Mouse (Mus musculus) intestine, embryonic 15.5 days (tissue): ENCODE measurements around the gene Hhex. TPM values are rescaled to one million over a fixed set of nuclear protein-coding genes. Genes with fewer than 3 reads are reported as not detected.

ENCODE experiments used
- ATAC-seq: fragments of 200-750 bp; cut with Nextera tagmentation; 2 replicates; pipeline ENCODE4 v1.8.0; 2017; ENCODE audit warnings: moderate TSS enrichment, moderate library complexity
- H3K27ac ChIP-seq: fragments of 300-500 bp; sonication (generic); 2 replicates; pipeline ENCODE4 v1.5.1; 2015; ENCODE audit warnings: mild to moderate bottlenecking, inconsistent platforms
- H3K27me3 ChIP-seq: fragments of 300-500 bp; sonication (generic); replicated peaks from 2 replicates; pipeline ENCODE4 v1.6.1; 2015; ENCODE audit warnings: inconsistent platforms
- H3K36me3 ChIP-seq: fragments of 300-500 bp; sonication (generic); 2 replicates; pipeline ENCODE4 v1.6.1; 2015; ENCODE audit warnings: inconsistent platforms
- H3K4me1 ChIP-seq: fragments of 300-500 bp; sonication (generic); replicated peaks from 2 replicates; pipeline ENCODE4 v1.6.1; 2015; ENCODE audit warnings: inconsistent platforms
- H3K4me2 ChIP-seq: fragments of 300-500 bp; sonication (generic); replicated peaks from 2 replicates; pipeline ENCODE4 v1.6.1; 2015; ENCODE audit warnings: mild to moderate bottlenecking, inconsistent platforms
- H3K4me3 ChIP-seq: fragments of 300-500 bp; sonication (generic); replicated peaks from 2 replicates; pipeline ENCODE4 v1.5.1; 2015; ENCODE audit warnings: inconsistent platforms
- H3K9ac ChIP-seq: fragments of 300-500 bp; sonication (generic); 2 replicates; pipeline ENCODE4 v1.6.1; 2015; ENCODE audit warnings: inconsistent platforms
- H3K9me3 ChIP-seq: fragments of 300-500 bp; sonication (generic); 2 replicates; pipeline ENCODE4 v1.6.1; 2016; ENCODE audit warnings: inconsistent platforms
- WGBS: fragments of 180-500 bp; shearing (Covaris S2); methylation state at CpG from one replicate; pipeline ENCODE4 v1.1.7; 2015; 5-methylcytosine and 5-hydroxymethylcytosine counted together
- polyA plus RNA-seq: library from polyadenylated mRNA; unstranded; fragments of >200 nt; fragmentation: Nextera tagmentation; extraction: Ambion mirVana; gene quantifications from 2 replicates; pipeline ENCODE4 v1.2.1, GENCODE M21; 2015

Hhex gene
- 13.9 and 14.7 TPM in 2 replicates for polyA plus RNA-seq

- Histone ChIP-seq H3K4me3 (peak within 1 kb of the TSS; percentile 56), H3K9ac (peak within 1 kb of the TSS; percentile 59), H3K36me3 (no peaks in the 10 kb centered on the region), H3K4me1 (peaks cover 15% of the 10 kb centered on the region), H3K9me3 (no peaks in the 10 kb centered on the region), H3K27me3 (peaks cover 67% of the 10 kb centered on the region), H3K27ac (peak within 1 kb of the TSS; percentile 71), H3K4me2 (peak within 1 kb of the TSS; percentile 88)
- WGBS = under 1% methylated on average over 72 of the region's 79 CpGs
- ATAC-seq = peak; percentile 86
Observed at GRCm38 (mm10) chr19:37434263-37434951, at the start of gene Hhex. Hhex (plus strand) TSS chr19:37434810.

GRCm38 (mm10) chr19:37386126-37386525 is 48.5 kb upstream of the Hhex start:
- Histone ChIP-seq H3K27me3 (no peaks in the 10 kb centered on the region), H3K9me3 (no peaks in the 10 kb centered on the region), H3K36me3 (0 out of 2 replicates have a peak, but pooled peaks cover 7% of the 10 kb centered on the region), H3K4me3 (no peak overlapping the region), H3K4me2 (no peak overlapping the region), H3K9ac (no peak overlapping the region), H3K4me1 (no peaks in the 10 kb centered on the region), H3K27ac (no peak overlapping the region)
- 55% methylated on average over 3 of the region's 3 CpGs for WGBS
- ATAC-seq = no peak

GRCm38 (mm10) chr19:37391869-37392268 is 42.7 kb upstream of the Hhex start:
- no peak overlapping the region for H3K9ac ChIP-seq
- no peak overlapping the region for H3K4me2 ChIP-seq
- H3K4me3 ChIP-seq = no peak overlapping the region
- H3K27me3 ChIP-seq = no peaks in the 10 kb centered on the region
- ATAC-seq = no peak
- WGBS = 86% methylated on average over 3 of the region's 3 CpGs
- H3K36me3 ChIP-seq = peaks cover 20% of the 10 kb centered on the region
- H3K4me1 ChIP-seq = no peaks in the 10 kb centered on the region
- H3K9me3 ChIP-seq = no peaks in the 10 kb centered on the region
- no peak overlapping the region for H3K27ac ChIP-seq

GRCm38 (mm10) chr19:37396279-37396678 is 38.3 kb upstream of the Hhex start:
- Histone ChIP-seq H3K36me3 (peaks cover 23% of the 10 kb centered on the region), H3K9ac (no peak overlapping the region), H3K27me3 (no peaks in the 10 kb centered on the region), H3K4me1 (no peaks in the 10 kb centered on the region), H3K4me3 (no peak overlapping the region), H3K4me2 (no peak overlapping the region), H3K27ac (no peak overlapping the region), H3K9me3 (no peaks in the 10 kb centered on the region)
- no peak for ATAC-seq
- WGBS = 94% methylated on average over 3 of the region's 3 CpGs

GRCm38 (mm10) chr19:37400936-37401335 is 33.7 kb upstream of the Hhex start:
- H3K36me3 ChIP-seq = peaks cover 30% of the 10 kb centered on the region; the same call in 1 of the 2 replicates
- ATAC-seq = no peak
- H3K4me3 ChIP-seq = no peak overlapping the region
- no peak overlapping the region for H3K9ac ChIP-seq
- no peak overlapping the region for H3K4me2 ChIP-seq
- H3K27ac ChIP-seq = no peak overlapping the region
- 88% methylated on average over 6 of the region's 6 CpGs for WGBS
- H3K27me3 ChIP-seq = no peaks in the 10 kb centered on the region
- H3K9me3 ChIP-seq = no peaks in the 10 kb centered on the region
- no peaks in the 10 kb centered on the region for H3K4me1 ChIP-seq

- no peaks in the 10 kb centered on the region for H3K4me1 ChIP-seq
- no peaks in the 10 kb centered on the region for H3K27me3 ChIP-seq
- ATAC-seq = no peak
- H3K27ac ChIP-seq = no peak overlapping the region
- H3K4me2 ChIP-seq = no peak overlapping the region
- peaks cover 25% of the 10 kb centered on the region for H3K36me3 ChIP-seq
- 92% methylated on average over 4 of the region's 4 CpGs for WGBS
- H3K9ac ChIP-seq = no peak overlapping the region
- H3K4me3 ChIP-seq = no peak overlapping the region
- no peaks in the 10 kb centered on the region for H3K9me3 ChIP-seq
Observed at GRCm38 (mm10) chr19:37418294-37418693, 16.3 kb upstream of the Hhex start.

GRCm38 (mm10) chr19:37419613-37420012 is 15.0 kb upstream of the Hhex start:
- Histone ChIP-seq H3K4me1 (no peaks in the 10 kb centered on the region), H3K36me3 (peaks cover 25% of the 10 kb centered on the region), H3K27me3 (no peaks in the 10 kb centered on the region), H3K4me2 (no peak overlapping the region), H3K9ac (no peak overlapping the region), H3K27ac (no peak overlapping the region), H3K9me3 (no peaks in the 10 kb centered on the region), H3K4me3 (no peak overlapping the region)
- WGBS = 43% methylated on average over 3 of the region's 3 CpGs
- no peak for ATAC-seq

GRCm38 (mm10) chr19:37428589-37428988 is 6.0 kb upstream of the Hhex start:
- Histone ChIP-seq H3K27ac (no peak overlapping the region), H3K4me2 (no peak overlapping the region), H3K36me3 (no peaks in the 10 kb centered on the region), H3K27me3 (peaks cover 26% of the 10 kb centered on the region), H3K9ac (no peak overlapping the region), H3K4me3 (no peak overlapping the region), H3K9me3 (no peaks in the 10 kb centered on the region), H3K4me1 (no peaks in the 10 kb centered on the region)
- WGBS = 82% methylated on average over 5 of the region's 5 CpGs
- ATAC-seq = no peak

GRCm38 (mm10) chr19:37431139-37431756 is 3.4 kb upstream of the Hhex start:
- no peak overlapping the region for H3K27ac ChIP-seq
- H3K4me1 ChIP-seq = peaks cover 15% of the 10 kb centered on the region
- H3K9ac ChIP-seq = no peak overlapping the region
- no peak for ATAC-seq
- 90% methylated on average over 11 of the region's 11 CpGs for WGBS
- H3K36me3 ChIP-seq = no peaks in the 10 kb centered on the region
- H3K4me3 ChIP-seq = no peak overlapping the region
- peaks cover 52% of the 10 kb centered on the region for H3K27me3 ChIP-seq
- H3K4me2 ChIP-seq = no peak overlapping the region
- no peaks in the 10 kb centered on the region for H3K9me3 ChIP-seq

GRCm38 (mm10) chr19:37432868-37433570 is 1.6 kb upstream of the Hhex start:
- H3K4me2 ChIP-seq = peak overlapping the region; percentile 88; the same call in 1 of the 2 replicates
- no peak overlapping the region for H3K27ac ChIP-seq

GRCm38 (mm10) chr19:37433895-37434262 is 731 bp upstream of the Hhex start:
- Histone ChIP-seq H3K4me1 (peaks cover 15% of the 10 kb centered on the region), H3K9me3 (no peaks in the 10 kb centered on the region), H3K4me3 (peak overlapping the region; percentile 56), H3K9ac (no peak overlapping the region), H3K27me3 (peaks cover 67% of the 10 kb centered on the region), H3K36me3 (no peaks in the 10 kb centered on the region), H3K4me2 (peak overlapping the region; percentile 88), H3K27ac (no peak overlapping the region)
- under 1% methylated on average over 14 of the region's 14 CpGs for WGBS
- ATAC-seq = peak; percentile 26; the same call in 1 of the 2 replicates

More at GRCm38 (mm10) chr19:37432868-37433570, 1.6 kb upstream of the Hhex start:
- H3K4me3 ChIP-seq = no peak overlapping the region
- no peaks in the 10 kb centered on the region for H3K36me3 ChIP-seq
- no peaks in the 10 kb centered on the region for H3K9me3 ChIP-seq
- ATAC-seq = no peak
- H3K4me1 ChIP-seq = peaks cover 15% of the 10 kb centered on the region
- 17% methylated on average over 16 of the region's 16 CpGs for WGBS
- H3K27me3 ChIP-seq = peaks cover 67% of the 10 kb centered on the region
- H3K9ac ChIP-seq = no peak overlapping the region

- Histone ChIP-seq H3K36me3 (no peaks in the 10 kb centered on the region), H3K4me1 (peaks cover 15% of the 10 kb centered on the region), H3K9me3 (no peaks in the 10 kb centered on the region), H3K9ac (peak overlapping the region; percentile 59), H3K27ac (peak overlapping the region; percentile 71), H3K27me3 (peaks cover 69% of the 10 kb centered on the region), H3K4me3 (peak overlapping the region; percentile 56), H3K4me2 (peak overlapping the region; percentile 88)
- peak; percentile 63 for ATAC-seq
- 1% methylated on average over 77 of the region's 77 CpGs for WGBS
Observed at GRCm38 (mm10) chr19:37435041-37435852, 637 bp downstream of the Hhex start.
